Mouse (Mus musculus) megakaryocyte, embryonic 14.5 days (primary cell): Measurements from ENCODE around the gene Gm38392.

ENCODE experiments used
- FLI1 ChIP-seq: IDR thresholded peaks from 2 replicates; pipeline ENCODE4 v1.6.1; 2012; ENCODE audit warnings: low read length, inconsistent platforms, mixed read lengths
- GATA1 ChIP-seq: IDR thresholded peaks from 3 replicates; pipeline ENCODE4 v1.6.1; 2012; ENCODE audit warnings: mixed read lengths, low read length, inconsistent platforms, borderline replicate concordance

DNA sequence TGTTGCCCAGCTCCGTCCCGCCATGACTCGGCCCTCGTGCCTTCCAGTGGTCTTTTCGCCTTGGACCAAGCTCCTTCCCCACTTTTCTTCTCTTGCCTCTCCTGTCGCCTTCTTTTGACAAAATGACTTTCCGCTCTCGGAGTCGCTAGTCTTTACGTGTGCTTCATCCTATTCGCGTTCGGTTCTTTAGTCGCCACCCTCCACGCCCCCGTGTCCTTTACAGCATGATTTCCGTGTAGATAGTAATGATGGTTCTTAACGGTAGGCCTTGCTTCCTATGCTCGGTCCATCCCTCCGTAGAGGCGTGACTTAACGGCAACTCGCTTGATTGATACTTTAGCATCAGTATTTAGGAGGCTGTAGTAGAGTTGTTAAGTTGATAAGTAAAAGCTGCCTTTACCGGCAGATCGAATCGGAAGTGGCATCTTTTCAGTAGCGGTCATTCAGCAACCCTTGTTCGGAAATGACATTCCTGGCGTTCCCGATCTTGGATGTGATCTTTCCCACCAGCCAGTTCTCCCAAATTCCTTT lies 10.4 kb upstream of the Gm38392 start:
- no peak for TF ChIP-seq GATA1
- no peak for TF ChIP-seq FLI1
